Mouse (Mus musculus) adrenal gland, postnatal 36 days (tissue): Measurements from ENCODE around the gene Hsd17b6. TPM values are rescaled to one million over a fixed set of nuclear protein-coding genes. Genes with fewer than 3 reads are reported as not detected.

ENCODE experiments used
- DNase-seq, 2 experiments: peaks; one replicate each; pipeline ENCODE4 v3.0.0; 2021; ENCODE audit warnings: mixed read lengths in 1 of 2
- total RNA-seq, 2 experiments: library from RNA; stranded (reverse); gene quantifications; 2 replicates each; pipeline ENCODE4 v1.2.3; 2021

Hsd17b6 gene
- total RNA-seq, 2 experiments from 2014 or later, result 0.23 TPM; not detected in 1

DNA sequence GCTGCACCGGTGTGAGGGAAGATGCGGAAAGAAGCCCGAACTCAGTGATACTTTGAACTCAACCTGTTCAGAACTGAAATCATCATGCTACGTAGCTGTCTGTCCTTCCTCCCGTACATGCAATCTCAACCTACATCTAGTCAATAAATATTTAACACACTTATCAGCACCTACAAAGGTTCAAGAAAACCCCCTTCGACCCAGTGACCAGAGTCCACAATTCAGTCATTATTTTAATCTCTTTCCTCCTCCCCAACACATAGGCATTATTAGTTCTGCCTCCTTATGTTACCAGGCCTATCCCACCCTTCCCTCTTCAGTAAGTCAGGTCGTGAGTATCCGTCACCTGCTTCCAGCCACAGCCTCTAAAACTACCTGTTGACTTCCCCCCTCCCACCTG, 1.9 kb downstream of the Hsd17b6 start:
- no peak for DNase-seq

DNA sequence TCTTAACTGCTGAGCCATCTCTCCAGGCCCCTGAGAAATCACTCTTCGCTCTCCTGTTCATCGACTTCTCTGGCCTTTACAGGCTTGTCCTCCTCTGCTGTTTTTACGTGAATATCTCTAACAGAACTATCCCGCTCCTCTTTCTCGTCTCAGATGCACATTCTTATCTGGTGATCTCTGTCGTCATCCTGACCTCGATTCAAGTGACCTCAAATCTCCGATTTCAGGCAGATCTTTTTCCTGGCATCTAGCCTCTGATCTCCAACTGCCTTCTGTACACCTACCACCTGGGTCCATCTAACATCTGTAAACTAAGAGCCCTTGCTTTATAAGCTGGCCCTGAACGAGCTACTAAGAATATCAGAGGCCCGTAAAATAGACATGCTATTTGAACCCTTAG, 2.5 kb downstream of the Hsd17b6 start:
- DNase-seq, result peak in 1 of 2 experiments; percentile 2

DNA sequence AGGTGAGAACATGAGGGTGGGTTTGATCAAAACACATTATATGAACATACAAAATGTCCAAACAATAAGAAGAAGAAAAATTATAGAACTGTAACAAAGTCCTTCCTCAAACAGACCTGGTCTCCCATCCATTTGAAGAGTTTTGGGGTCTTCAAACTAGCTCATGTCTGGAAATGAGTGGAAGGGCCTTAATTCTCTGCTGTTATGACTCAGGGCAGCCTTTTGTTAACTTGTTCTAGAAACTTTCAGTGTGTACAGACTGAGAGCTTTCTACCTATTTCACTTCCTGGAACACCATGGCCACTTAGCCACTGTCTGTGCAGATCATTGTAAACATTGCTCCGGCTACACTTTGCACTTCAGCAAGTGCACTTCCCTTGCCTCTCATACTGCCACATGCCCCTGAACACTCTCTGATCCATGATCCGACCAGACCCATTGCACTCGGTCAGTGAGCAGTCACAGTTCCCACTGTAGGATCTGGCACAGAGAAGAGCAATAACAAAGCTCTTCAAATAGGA, 4.1 kb downstream of the Hsd17b6 start:
- DNase-seq, result no peak

DNA sequence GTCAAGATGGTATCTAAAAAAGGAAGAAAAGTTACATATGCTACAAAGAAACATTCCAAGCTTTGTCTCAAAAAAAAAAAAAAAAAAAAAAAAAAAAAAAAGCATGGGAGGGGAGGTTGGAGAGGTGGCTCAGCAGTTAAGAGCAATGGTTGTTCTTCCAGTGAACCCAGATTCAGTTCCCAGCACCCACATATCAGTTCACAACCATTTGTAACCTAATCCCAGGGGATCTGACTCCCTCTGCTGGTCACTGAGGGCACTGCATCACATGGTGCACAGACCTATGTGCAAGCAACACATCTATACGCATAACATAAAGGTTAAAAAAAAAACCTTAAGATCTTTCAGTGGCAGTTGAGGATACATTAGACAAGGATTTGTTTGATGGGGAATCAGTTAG, 9.2 kb downstream of the Hsd17b6 start:
- DNase-seq, result no peak

DNA sequence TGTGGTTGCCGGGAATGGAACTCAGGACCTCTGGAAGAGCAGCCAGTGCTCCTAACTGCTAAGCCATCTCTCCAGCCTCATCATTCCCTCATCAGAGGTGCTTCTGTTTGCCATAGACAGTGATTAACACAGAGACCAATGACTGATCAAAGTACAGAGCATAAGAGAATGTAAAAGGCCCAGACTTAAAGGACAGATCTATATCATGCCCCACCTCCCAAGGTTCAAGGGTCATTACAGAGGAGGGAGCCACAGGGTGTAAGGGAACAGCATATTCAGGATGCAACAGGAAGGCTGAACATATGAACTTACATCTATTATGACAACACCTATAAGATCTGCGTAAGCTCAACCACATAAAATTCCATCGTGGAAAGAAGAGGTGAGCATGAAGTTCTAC, 10.7 kb downstream of the Hsd17b6 start:
- no peak for DNase-seq

DNA sequence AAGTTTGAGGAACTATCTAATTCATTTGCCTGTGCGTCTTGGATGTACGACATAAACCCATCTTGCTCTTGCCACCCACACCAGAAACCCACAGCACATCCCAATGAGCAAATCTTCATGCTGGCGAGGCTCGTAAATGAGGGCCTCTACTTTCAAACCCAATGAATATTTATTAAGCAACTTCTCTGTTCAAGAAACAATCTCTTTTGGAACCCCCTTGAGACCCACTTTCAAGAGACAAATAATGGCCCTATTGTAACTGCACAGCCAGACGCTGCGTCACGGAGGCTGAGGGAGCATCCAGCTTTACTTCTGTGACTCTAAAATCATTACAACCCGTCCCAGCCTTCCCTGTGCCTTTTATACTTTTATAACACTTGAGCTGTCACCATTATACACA, 21.8 kb downstream of the Hsd17b6 start:
- DNase-seq, result no peak

DNA sequence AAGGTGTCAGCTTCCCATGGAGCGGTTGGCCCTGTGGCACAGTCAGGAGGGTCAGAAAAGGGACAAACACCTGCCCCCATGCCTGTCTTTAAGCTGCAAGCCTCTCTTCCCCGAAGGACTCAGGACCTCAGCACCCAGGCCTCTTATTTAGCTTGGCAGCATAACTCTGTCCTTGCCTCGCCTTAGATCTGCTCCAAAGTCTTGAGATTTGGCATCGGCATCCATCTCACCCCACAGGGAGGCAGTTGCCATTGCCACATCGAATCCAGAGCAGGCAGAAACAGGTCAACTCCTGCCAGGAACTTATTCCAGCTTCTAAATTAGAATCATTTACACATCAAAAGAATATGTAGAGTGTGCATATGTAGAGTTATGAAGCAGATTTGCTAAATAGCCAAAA, 22.8 kb downstream of the Hsd17b6 start:
- peak; percentile 4 to 29 for DNase-seq

DNA sequence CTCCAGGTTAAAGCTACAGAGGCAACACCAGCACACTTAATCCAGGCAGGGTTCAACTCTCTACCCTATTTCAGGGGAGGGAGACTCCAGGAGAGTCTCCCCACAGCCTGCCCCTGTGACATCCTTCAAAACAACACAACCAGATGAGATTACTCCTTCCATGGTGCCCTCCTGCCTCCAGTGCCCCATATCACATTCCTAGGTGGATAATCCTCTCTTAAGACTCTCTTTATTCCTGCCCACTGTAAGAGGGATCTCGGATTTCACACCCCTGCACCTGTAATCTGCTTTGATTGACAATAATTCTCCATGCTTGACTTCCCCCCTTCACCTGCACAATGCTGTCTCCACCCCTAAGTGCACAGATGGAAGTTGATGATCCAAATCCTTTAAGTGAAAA, 31.9 kb downstream of the Hsd17b6 start:
- no peak for DNase-seq

DNA sequence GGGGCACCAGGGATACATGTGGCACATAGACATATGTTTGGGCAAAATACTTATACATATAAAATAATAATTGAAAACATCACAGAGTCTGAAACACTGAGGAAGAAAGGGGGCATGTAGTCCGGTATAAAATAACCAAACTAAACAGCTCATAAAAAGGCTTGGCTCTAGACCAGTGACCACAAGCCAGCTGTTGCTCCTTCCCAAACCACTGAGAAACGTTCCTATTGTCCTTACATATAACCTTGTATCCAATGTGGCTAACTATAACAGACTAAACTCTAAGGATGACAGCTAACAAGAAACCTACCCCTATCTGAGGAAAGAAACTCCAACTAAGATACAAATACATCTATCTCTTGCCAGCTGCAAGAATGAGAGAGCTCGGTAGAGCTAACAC, 33.3 kb downstream of the Hsd17b6 start:
- DNase-seq, result no peak

DNA sequence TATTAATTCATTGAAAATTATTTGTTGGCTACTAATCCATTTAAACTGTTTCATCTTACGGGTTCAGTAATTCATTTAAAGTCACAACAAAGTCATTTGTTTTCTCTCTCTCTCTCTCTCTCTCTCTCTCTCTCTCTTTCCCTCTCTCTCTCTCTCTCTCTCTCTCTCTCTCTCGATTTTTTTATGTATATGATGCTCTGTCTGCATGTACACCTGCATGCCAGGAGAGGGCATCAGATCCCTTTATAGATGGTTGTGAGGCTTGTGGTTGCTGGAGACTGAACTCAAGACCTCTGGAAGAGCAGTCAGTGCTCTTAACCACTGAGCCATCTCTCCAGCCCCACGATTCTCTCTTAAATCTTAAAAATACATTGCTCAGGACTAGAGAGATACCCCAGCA, 36.3 kb downstream of the Hsd17b6 start:
- DNase-seq, result no peak

DNA sequence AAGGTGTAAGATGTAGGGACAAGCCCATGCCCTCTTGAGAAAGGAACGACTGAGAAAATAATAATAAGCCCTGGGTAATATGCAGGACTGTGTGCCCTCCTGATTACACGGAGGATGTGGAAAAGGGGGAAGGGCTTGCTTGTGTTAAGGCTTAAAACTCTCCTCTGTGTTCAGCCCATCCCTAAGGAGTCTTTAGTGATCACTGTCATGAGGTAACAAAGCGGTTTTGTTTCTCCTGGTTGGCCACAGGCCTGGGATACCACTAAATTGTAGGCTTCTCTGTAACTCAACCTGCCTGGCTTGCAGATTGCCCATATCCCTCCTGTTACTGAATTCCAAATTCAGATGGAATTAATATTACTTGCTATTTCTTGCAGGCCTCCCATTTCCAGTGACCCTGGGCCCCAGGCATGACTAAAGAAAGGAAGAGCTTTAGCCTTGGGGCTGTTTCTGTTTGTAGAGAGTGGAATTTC, 37.0 kb downstream of the Hsd17b6 start:
- peak in 1 of 2 experiments; percentile 9 for DNase-seq

DNA sequence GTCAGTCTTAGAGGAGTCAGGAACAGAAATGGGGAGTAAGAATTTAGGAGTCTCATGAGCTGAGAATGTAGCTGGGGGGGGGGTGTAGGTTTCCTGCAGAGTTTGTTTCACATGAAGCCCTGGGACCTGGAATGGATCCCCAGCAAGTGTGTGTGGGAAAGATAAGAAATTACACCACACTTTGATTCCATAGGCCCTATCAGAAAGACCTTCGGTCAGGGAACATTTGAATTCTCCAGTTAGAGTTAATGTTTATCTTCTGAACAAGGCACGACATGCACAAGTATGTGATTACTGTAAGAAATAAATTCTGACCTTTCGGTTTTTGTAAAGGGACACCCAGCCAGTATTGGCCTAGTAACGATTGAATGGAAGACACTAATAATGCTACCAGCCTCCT, 37.6 kb downstream of the Hsd17b6 start:
- DNase-seq, result no peak

DNA sequence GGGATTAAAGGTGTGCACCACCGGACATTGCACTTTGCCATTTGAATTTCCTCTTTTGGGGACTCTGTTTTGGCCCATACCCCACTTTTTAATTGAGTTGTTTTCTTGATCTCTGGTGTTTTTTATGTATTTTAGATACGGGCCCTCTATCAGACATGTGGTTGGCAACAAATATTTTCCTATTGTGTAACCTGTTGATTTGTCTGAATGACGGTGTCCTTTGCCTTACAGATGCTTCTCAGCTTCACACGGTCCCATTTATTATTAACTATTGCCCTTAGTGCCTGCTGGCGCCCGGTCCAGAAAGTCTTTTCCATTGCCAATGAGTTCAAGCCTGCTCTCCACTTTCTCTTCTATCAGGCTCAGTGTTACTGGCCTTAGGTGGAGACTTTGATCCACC, 40.9 kb downstream of the Hsd17b6 start:
- no peak for DNase-seq

DNA sequence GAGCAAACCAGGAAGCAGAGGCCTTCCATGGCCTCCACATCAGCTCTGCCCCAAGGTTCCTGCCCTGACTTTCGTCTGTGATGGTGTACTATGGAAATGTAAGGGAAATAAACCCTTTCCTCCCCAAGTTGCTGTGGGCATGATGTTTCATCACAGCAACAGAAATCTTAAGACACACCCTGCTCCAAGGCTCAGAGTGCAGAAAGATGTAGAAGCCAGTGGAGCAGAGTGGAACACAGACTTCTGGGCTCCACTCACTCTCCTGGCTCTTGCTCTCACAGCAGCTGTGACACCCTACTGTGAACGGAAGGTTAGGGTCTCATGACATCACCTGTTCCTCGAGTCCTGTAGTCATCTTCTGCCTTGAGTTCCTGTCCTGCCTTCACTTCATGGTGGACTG, 43.4 kb downstream of the Hsd17b6 start:
- DNase-seq, result no peak

DNA sequence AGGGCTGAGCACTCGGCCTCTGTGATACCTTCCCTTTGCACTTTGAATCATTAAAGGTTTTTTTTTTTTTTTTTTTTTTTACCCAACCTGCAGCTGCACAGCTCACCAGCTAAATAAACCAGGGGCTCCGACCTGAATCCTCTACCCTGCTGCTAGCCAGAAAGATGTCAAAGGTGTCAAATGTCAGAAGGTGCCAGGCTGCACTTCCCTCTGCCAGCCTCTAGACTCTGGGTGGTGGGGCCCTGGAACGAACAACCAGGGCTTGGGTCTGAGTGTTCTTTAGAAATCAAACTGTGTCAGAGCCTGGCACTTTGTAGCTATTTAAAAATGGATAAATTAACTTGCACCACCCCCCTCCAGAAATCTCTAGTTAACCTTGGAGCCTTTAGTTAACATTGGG, 45.0 kb downstream of the Hsd17b6 start:
- DNase-seq, result no peak

DNA sequence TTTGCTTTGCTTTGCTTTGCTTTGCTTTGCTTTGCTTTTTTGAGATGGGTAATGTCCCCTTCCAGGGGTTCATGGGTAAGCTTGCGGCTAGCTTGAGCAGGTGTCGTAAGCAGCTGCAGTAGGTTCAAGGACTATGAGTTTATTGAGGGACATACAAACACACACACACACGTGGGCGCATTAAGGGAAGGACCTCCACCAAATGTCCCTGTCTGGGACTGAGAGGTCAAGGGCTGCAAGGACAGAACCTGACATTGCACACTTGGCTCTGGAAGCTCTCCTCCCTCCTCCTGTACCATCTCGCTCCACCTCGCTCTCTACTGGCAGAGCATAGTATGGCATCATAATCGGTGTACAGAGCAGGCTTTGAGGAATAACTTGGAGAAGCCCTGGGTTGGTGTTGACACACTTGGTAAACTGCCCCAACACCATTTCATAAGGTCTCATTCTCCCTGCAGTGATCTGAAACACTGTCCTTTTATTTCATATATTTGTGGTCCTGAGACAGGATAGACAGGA, 48.2 kb downstream of the Hsd17b6 start:
- peak in 1 of 2 experiments; percentile 29 for DNase-seq

DNA sequence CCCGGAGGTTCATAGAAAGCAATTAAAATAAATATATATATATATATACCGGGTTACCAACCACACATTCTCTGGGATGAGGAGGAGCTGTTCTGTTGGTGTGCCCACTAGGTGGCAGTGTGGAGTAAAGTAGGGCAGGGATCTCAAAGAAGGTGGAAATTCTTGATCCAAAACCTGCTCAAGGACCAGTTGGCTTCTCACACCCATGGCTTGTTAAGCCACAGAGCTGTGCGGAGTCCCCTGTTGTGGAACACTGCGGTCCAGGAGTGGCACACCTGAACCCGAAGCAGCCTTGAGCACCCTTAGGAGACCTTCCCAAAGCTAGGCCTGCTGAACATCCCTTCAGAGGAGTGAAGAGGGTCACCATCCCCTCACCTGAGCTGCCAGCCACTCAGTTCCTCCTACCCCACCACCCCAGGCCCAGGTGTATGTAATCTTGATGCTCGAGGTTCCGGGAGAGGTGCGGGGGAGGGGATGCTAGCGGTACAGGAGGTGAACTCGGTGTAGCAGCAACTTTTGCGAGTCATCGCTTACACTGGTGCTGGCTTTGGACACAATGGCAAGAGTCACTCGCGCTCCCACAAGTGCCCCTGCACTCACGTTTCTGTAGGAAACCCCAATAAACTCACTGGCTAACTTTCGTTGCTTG, 51.1 kb downstream of the Hsd17b6 start:
- DNase-seq, result peak; percentile 72 to 84

DNA sequence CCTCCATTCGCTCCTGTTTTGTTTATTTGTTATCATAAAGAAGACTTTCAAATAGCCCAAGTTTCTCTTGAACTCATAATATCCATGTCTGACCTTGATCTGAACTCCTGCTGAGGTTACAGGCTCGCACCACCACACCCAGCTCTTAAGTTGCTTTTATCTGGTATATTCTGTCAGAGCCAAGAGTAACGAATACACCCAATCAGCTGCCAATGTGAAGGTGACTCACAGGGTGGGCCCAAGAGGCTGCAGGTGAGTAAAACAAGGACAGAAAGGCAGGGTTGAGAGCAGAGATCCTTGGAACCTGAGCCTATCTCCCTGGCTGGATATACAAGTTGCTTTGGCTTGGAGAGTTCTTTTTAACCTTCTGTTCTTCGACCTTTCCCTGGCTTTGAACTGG, 52.4 kb downstream of the Hsd17b6 start:
- no peak for DNase-seq

DNA sequence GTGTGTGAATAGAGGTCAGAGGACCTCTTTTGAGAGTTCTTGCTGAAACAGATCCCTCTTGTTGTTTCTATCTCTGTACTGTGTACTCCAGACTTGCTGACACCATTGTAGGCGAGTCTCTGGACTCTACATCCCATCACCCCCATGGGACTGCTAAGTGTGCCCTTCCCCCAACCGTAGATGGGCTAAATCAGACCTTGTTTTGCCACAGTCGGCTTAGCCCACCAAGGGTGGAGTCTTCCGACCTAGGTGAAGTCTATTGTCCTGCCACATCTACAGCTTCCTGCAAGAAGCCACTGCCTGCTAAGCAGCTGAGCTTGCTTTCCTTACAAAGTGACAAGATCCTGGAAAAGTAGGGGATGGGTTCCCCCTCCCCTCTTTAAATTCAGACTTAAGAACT, 55.6 kb downstream of the Hsd17b6 start:
- DNase-seq, result no peak

DNA sequence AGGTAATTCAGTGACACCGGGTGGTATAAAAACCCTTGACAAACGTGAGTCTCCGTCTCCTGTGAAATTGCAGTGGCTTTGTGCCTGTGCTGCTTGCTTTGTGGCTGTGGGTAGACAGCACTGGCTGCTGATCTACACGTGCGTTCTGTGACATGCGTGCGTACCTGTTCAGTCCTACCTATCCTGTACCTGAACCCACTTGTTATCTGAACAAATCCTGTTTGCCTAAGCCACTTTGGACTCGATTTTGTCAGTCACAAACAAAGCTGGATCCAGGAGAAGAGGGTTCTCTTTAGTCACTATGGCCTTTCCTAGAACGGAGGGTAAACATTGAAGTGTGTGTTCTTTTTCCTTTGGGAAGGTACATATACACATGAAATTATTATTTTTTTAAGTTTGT, 56.0 kb downstream of the Hsd17b6 start:
- DNase-seq, result no peak

DNA sequence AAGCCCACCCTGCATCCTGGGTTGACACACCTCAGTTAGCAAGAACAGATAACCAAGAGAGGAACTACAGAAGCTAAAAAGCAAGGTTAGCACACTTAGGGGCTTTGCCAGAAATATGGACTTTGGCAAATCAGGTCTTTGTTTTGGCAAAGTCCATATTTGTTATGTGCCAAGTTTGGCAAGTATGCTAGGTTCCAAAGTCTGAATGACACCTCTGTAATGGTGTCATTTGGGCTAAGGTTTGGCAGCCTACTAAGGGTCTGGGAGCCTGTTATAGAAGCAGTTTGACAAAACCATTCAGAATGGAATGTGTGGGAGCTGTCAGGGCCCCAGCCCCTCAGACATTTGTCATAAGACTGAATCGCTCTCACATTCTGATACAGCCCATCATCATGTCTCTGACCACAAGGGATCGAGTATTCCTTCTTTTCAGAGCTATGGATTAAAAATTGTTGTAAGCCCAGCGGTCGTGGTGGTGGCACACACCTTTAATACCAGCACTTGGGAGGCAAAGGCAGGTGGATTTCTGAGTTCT, 57.7 kb downstream of the Hsd17b6 start:
- DNase-seq, result no peak

DNA sequence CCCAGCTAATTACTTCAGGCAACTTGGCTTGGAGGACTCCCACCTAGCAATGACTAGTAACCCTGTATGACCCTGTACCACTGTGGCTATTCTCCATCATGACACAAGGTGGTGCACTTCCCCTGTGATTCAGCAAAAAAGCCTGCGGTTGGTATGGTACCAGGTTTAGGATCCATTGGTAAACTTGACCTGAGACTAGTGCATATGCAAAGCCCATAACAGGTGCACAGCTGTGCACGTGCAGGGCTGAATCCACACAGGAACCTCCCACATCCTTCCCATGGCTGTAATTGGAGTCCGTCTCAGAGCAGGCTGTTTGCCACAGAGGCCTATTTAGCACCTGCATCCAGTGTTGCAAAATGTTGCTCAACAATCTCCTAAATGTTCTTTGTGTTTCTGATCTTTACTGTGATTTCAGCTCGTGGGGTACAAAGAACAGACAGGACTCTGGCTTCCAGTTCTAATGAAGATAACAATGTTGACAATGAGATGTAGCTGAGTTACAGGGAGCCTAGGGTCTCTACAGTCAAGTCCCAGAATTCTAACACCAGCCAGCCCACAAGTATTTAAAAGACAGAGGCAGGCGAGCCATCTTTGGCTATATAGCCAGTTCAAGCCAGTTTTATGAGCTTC, 61.9 kb downstream of the Hsd17b6 start:
- peak; percentile 46 to 49 for DNase-seq
